Mouse (Mus musculus): Measurements from ENCODE around the gene Clasrp. TPM values are rescaled to one million over a fixed set of nuclear protein-coding genes. Genes with fewer than 3 reads are reported as not detected.

The Clasrp gene
- polyA plus RNA-seq, 1 experiment from 2014 or later, result 50.5 TPM

DNA sequence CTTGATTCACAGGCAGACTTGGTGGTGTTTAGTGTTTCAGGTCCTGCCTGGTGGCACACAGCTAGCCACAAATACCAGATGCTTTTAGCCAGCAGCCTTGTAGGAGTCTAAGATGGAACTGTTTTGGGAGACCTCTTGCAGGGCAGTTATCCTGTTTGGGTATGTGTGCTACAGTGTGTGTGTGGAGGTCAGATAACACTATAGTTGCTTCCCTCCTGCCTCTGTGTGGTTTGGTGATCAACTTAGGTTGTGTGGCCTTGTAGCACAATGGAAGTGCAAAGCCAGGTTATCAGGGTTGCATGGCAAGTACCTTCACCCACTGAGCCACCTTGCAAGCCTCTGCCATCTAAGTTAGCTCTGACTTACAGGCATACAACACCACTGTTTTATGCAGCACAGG, 28.4 kb upstream of the Clasrp start:
- Histone ChIP-seq H3K4me2 (replicated peaks; ENCODE audit: low read depth, low read length) (no peak overlapping the region), H3K9ac (ENCODE audit: low read depth, low read length) (no peak overlapping the region), H3K36me3 (ENCODE audit: control insufficient read depth, insufficient read depth, low read length) (peaks cover 19% of the 10 kb centered on the region), H3K27me3 (ENCODE audit: control insufficient read depth, insufficient read depth, low read length) (no peaks in the 10 kb centered on the region), H3K27ac (ENCODE audit: low read depth, low read length) (no peak overlapping the region), H3K9me3 (ENCODE audit: control insufficient read depth, low read length) (no peaks in the 10 kb centered on the region), H3K4me1 (replicated peaks; ENCODE audit: control insufficient read depth, insufficient read depth, low read length) (no peaks in the 10 kb centered on the region), H3K4me3 (ENCODE audit: low read depth, low read length) (no peak overlapping the region)
- no peak for ATAC-seq (ENCODE audit: low FRiP score)
- DNase-seq (ENCODE audit: low spot score), result no peak

DNA sequence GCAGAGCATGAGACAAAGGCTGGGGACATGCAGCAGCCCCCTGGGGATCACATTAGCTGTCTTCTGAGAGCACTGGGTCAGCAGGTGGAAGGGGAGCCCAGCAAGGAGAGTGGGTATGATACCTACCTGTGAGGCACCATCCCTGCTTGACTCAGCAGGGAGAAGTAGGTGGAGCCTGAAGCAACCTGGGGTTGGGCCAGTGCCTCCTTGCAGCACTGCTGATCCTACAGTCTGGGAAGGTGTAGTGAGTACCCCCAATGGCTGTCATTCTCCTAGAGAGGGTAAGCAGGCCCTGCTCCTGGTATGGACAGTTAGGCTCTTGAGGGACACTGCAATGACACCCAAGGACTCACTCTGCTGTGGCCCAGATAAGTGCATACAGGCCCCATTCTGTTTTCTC, 28.0 kb upstream of the Clasrp start:
- Histone ChIP-seq H3K4me2 (replicated peaks; ENCODE audit: low read depth, low read length) (no peak overlapping the region), H3K4me1 (replicated peaks; ENCODE audit: control insufficient read depth, insufficient read depth, low read length) (no peaks in the 10 kb centered on the region), H3K27me3 (ENCODE audit: control insufficient read depth, insufficient read depth, low read length) (no peaks in the 10 kb centered on the region), H3K36me3 (ENCODE audit: control insufficient read depth, insufficient read depth, low read length) (peaks cover 15% of the 10 kb centered on the region), H3K27ac (ENCODE audit: low read depth, low read length) (no peak overlapping the region), H3K9me3 (ENCODE audit: control insufficient read depth, low read length) (no peaks in the 10 kb centered on the region), H3K4me3 (ENCODE audit: low read depth, low read length) (no peak overlapping the region), H3K9ac (ENCODE audit: low read depth, low read length) (no peak overlapping the region)
- ATAC-seq (ENCODE audit: low FRiP score) (no peak), DNase-seq (ENCODE audit: low spot score) (no peak)

DNA sequence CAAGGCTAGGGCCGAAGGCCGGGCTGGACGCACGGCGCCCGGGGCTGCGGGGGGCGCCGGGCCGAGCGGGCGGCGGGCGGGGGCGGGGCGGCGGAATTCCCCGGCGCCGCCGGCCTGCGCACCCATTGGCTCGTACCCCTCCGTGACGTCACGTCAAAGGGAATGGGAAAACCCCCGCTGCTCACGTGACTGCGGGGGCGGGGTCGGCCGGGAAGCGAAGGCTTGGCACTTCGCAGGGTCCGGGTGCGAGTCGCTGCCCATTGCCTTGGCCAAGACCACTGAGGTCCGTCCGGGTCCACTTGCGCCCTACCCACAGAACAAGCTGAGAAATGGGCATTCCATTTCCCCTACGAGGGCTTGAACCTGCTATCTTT, 25.1 kb upstream of the Clasrp start, which contains the start of gene Relb:
Gene Relb, minus strand, starts transcription at position 78 of the 374 bp plus-strand sequence.
- DNase-seq (ENCODE audit: low spot score) (peak; percentile 94), ATAC-seq (ENCODE audit: low FRiP score) (peak; percentile 76)
- Histone ChIP-seq H3K9me3 (ENCODE audit: control insufficient read depth, low read length) (no peaks in the 10 kb centered on the region), H3K9ac (ENCODE audit: low read depth, low read length) (peak within 1 kb of the TSS; percentile 34; the same call in 1 of the 2 replicates), H3K36me3 (ENCODE audit: control insufficient read depth, insufficient read depth, low read length) (no peaks in the 10 kb centered on the region; the same call in 1 of the 2 replicates), H3K27me3 (ENCODE audit: control insufficient read depth, insufficient read depth, low read length) (no peaks in the 10 kb centered on the region), H3K4me3 (ENCODE audit: low read depth, low read length) (peak within 1 kb of the TSS; percentile 69), H3K27ac (ENCODE audit: low read depth, low read length) (peak within 1 kb of the TSS; percentile 58; the same call in 1 of the 2 replicates), H3K4me1 (replicated peaks; ENCODE audit: control insufficient read depth, insufficient read depth, low read length) (no peaks in the 10 kb centered on the region), H3K4me2 (replicated peaks; ENCODE audit: low read depth, low read length) (peak within 1 kb of the TSS; percentile 96)
- WGBS, result 2% methylated on average over 19 of the region's 41 CpGs

DNA sequence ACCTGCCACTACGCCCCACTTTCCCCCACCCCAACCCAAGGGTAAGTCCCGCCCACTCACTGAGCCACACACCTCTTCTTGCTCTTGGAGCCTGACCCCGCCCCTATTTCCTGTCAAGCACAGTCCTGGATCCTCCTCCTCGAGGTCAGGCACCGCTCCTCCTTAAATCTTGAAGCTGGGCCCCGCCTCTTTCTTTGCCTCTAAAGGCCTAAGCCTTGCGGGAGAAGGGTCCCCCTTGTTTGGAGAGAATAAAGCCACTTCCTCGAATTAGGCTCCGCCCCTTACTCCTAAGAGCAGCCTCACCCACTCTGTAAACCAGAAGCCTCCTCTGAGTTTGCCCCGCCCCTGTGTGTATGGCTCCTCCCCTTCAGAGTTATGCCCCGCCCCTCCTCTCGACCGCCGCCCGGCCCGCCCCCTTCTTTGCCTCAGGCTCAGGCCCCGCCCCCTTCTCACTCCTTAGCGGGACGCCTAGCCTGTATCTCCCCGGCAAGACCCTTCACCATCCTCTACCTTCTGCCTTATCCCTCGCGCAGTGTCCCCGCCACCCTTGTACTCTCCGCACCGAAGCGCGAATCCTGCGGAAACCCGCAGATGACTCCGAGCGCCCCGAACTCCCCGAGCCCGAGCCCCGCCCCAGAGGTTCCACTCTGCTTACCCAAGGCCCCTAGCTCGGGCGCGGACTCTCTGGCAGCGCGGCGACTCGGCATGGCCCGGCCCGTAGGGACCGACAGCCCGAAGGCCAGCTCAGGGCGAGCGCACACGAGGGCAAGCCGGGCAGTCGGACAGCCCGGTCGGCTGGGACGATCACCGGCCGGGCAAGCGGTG, 24.5 kb upstream of the Clasrp start:
- WGBS, result under 1% methylated on average over 54 of the region's 57 CpGs
- H3K4me1 ChIP-seq (replicated peaks; ENCODE audit: control insufficient read depth, insufficient read depth, low read length), result no peaks in the 10 kb centered on the region
- H3K9me3 ChIP-seq (ENCODE audit: control insufficient read depth, low read length), result no peaks in the 10 kb centered on the region
- H3K27ac ChIP-seq (ENCODE audit: low read depth, low read length), result peak overlapping the region; percentile 58; the same call in 1 of the 2 replicates
- peak overlapping the region; percentile 96 for H3K4me2 ChIP-seq (replicated peaks; ENCODE audit: low read depth, low read length)
- H3K36me3 ChIP-seq (ENCODE audit: control insufficient read depth, insufficient read depth, low read length), result no peaks in the 10 kb centered on the region; the same call in 1 of the 2 replicates
- DNase-seq (ENCODE audit: low spot score), result peak; percentile 91
- peak overlapping the region; percentile 69 for H3K4me3 ChIP-seq (ENCODE audit: low read depth, low read length)
- ATAC-seq (ENCODE audit: low FRiP score), result peak; percentile 90
- H3K9ac ChIP-seq (ENCODE audit: low read depth, low read length), result peak overlapping the region; percentile 34; the same call in 1 of the 2 replicates
- H3K27me3 ChIP-seq (ENCODE audit: control insufficient read depth, insufficient read depth, low read length), result no peaks in the 10 kb centered on the region

DNA sequence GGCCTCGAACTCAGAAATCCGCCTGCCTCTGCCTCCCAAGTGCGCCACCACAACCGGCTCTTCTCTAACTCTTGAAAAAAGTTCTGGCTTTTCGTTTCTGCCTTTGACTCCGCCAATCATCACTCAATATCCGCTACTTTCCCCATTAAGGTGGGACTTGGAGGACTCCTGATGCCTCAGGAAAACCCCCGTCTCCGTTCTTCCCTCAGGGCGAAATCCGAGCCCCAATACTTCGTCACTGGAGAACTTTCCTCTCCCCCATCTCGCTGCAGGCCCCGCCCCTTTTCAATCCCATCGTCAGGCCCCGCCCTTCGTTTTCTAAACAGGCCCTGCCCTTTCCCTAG, 23.9 kb upstream of the Clasrp start:
- Histone ChIP-seq H3K4me1 (replicated peaks; ENCODE audit: control insufficient read depth, insufficient read depth, low read length) (no peaks in the 10 kb centered on the region), H3K36me3 (ENCODE audit: control insufficient read depth, insufficient read depth, low read length) (no peaks in the 10 kb centered on the region; the same call in 1 of the 2 replicates), H3K9ac (ENCODE audit: low read depth, low read length) (no peak overlapping the region), H3K4me3 (ENCODE audit: low read depth, low read length) (peak overlapping the region; percentile 69), H3K9me3 (ENCODE audit: control insufficient read depth, low read length) (no peaks in the 10 kb centered on the region), H3K4me2 (replicated peaks; ENCODE audit: low read depth, low read length) (peak overlapping the region; percentile 96), H3K27me3 (ENCODE audit: control insufficient read depth, insufficient read depth, low read length) (no peaks in the 10 kb centered on the region), H3K27ac (ENCODE audit: low read depth, low read length) (peak overlapping the region; percentile 49; the same call in 1 of the 2 replicates)
- no peak for DNase-seq (ENCODE audit: low spot score)
- 15% methylated on average over 17 of the region's 17 CpGs for WGBS
- no peak for ATAC-seq (ENCODE audit: low FRiP score)

DNA sequence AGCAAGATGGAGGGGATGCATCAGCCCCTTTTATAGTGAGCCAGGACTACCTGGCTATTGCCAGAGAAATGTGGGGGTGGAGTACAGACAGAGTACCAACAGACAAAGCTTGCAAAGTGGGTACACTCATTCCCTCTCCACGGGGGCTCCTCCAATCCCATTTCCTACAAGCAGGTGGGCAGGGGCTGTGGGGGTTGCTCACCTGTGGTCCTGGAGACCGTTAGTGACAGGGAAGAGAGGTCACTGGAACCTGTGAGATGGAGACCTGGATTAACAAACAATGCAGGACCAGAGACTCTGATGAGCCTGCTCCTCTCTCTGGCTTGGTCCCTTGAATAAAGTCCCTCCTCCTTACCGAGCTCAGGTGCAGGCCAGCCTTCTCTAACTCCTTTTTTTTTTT, 23.4 kb upstream of the Clasrp start:
- H3K9ac ChIP-seq (ENCODE audit: low read depth, low read length), result no peak overlapping the region
- H3K36me3 ChIP-seq (ENCODE audit: control insufficient read depth, insufficient read depth, low read length), result no peaks in the 10 kb centered on the region
- no peak overlapping the region for H3K4me3 ChIP-seq (ENCODE audit: low read depth, low read length)
- peak overlapping the region; percentile 96; the same call in 1 of the 2 replicates for H3K4me2 ChIP-seq (replicated peaks; ENCODE audit: low read depth, low read length)
- WGBS, result 61% methylated on average over 3 of the region's 3 CpGs
- ATAC-seq (ENCODE audit: low FRiP score), result no peak
- no peaks in the 10 kb centered on the region for H3K27me3 ChIP-seq (ENCODE audit: control insufficient read depth, insufficient read depth, low read length)
- no peaks in the 10 kb centered on the region for H3K9me3 ChIP-seq (ENCODE audit: control insufficient read depth, low read length)
- DNase-seq (ENCODE audit: low spot score), result no peak
- H3K4me1 ChIP-seq (replicated peaks; ENCODE audit: control insufficient read depth, insufficient read depth, low read length), result no peaks in the 10 kb centered on the region
- H3K27ac ChIP-seq (ENCODE audit: low read depth, low read length), result no peak overlapping the region

DNA sequence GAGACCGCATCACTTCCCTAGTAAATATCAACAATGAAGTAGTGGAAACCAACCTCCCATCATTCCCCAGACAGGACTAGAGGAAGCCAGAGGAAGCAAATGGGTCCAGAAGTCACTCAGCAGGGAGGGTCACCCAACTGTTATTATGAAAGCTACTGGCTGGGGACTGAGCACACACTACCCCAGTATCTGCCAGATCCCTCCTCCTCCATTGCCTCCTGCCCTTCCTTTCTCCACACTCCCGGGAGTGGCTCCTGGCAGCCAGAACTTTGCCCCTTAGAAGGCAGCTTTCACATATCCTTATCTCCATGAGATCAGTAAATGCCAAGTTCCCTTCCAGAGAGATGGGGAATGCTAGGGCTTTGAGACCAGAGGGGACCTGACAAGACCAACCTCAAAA, 19.1 kb upstream of the Clasrp start:
- WGBS, result 69% methylated on average over 2 of the region's 2 CpGs
- ATAC-seq (ENCODE audit: low FRiP score), result no peak

DNA sequence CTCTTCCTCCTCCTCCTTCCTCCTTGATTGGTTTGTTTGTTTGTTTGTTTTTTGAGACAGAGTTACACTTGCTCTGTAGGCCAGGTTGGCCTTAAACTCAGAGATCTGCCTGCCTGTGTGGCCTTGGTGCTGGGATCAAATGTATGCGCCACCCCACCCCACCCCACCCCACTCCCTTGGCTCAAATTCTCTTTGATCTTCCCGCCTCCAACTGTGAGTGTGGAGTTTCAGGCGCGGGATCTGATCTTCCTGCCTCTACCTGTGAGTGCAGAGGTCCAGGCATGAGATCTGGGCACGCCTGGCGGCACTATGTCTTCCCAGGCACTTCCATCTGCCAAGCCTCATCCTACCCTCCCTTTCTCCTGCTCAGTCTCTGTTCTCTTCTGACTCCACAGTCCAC, 18.0 kb upstream of the Clasrp start:
- Histone ChIP-seq H3K4me1 (replicated peaks; ENCODE audit: control insufficient read depth, insufficient read depth, low read length) (no peaks in the 10 kb centered on the region), H3K27ac (ENCODE audit: low read depth, low read length) (no peak overlapping the region), H3K9ac (ENCODE audit: low read depth, low read length) (no peak overlapping the region), H3K4me3 (ENCODE audit: low read depth, low read length) (no peak overlapping the region), H3K27me3 (ENCODE audit: control insufficient read depth, insufficient read depth, low read length) (no peaks in the 10 kb centered on the region), H3K4me2 (replicated peaks; ENCODE audit: low read depth, low read length) (no peak overlapping the region), H3K9me3 (ENCODE audit: control insufficient read depth, low read length) (no peaks in the 10 kb centered on the region), H3K36me3 (ENCODE audit: control insufficient read depth, insufficient read depth, low read length) (no peaks in the 10 kb centered on the region)
- no peak for ATAC-seq (ENCODE audit: low FRiP score)
- no peak for DNase-seq (ENCODE audit: low spot score)
- WGBS, result 43% methylated on average over 6 of the region's 6 CpGs

More for the DNA sequence above, 19.1 kb upstream of the Clasrp start:
- no peaks in the 10 kb centered on the region for H3K4me1 ChIP-seq (replicated peaks; ENCODE audit: control insufficient read depth, insufficient read depth, low read length)
- H3K4me3 ChIP-seq (ENCODE audit: low read depth, low read length), result no peak overlapping the region
- H3K9ac ChIP-seq (ENCODE audit: low read depth, low read length), result no peak overlapping the region
- no peaks in the 10 kb centered on the region for H3K36me3 ChIP-seq (ENCODE audit: control insufficient read depth, insufficient read depth, low read length)
- H3K27me3 ChIP-seq (ENCODE audit: control insufficient read depth, insufficient read depth, low read length), result no peaks in the 10 kb centered on the region
- H3K4me2 ChIP-seq (replicated peaks; ENCODE audit: low read depth, low read length), result no peak overlapping the region
- no peaks in the 10 kb centered on the region for H3K9me3 ChIP-seq (ENCODE audit: control insufficient read depth, low read length)
- DNase-seq (ENCODE audit: low spot score), result no peak
- no peak overlapping the region for H3K27ac ChIP-seq (ENCODE audit: low read depth, low read length)

DNA sequence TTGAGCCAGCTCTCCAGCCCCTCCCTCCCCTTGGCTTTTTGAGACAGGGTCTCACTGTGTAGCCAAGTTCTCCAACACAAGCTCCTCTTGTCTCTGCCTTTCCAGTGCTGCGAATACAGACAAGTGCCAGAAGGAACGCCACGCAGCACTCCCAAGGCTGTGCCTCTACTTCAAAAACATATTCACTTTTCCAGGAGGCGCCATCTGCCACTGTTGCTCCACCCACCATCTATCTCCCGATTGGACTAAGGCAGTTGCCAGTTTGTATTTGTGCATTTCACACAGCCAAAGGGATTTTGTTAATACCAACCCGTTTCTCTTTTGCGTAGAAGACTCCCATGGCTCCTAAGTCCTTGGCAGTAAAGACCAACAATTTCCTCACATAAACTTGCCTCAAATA, 16.5 kb upstream of the Clasrp start:
- no peak for ATAC-seq (ENCODE audit: low FRiP score)
- Histone ChIP-seq H3K4me3 (ENCODE audit: low read depth, low read length) (no peak overlapping the region), H3K27me3 (ENCODE audit: control insufficient read depth, insufficient read depth, low read length) (no peaks in the 10 kb centered on the region), H3K9me3 (ENCODE audit: control insufficient read depth, low read length) (no peaks in the 10 kb centered on the region), H3K27ac (ENCODE audit: low read depth, low read length) (no peak overlapping the region), H3K36me3 (ENCODE audit: control insufficient read depth, insufficient read depth, low read length) (no peaks in the 10 kb centered on the region), H3K9ac (ENCODE audit: low read depth, low read length) (no peak overlapping the region), H3K4me1 (replicated peaks; ENCODE audit: control insufficient read depth, insufficient read depth, low read length) (no peaks in the 10 kb centered on the region), H3K4me2 (replicated peaks; ENCODE audit: low read depth, low read length) (no peak overlapping the region)
- 89% methylated on average over 7 of the region's 7 CpGs for WGBS
- no peak for DNase-seq (ENCODE audit: low spot score)

All from hindbrain, embryonic 11.5 days (tissue).